Mouse (Mus musculus) C2C12 (cell line): ENCODE results near the gene Med11.
"Not testable (repeated sequence)": the region's sequence is repeated elsewhere in the genome, so short reads cannot be mapped to it uniquely, and the experiment has no call there.

Experiments used
- CTCF ChIP-seq: IDR thresholded peaks from one replicate; pipeline ENCODE4 v1.5.1; 2011; ENCODE audit not compliant: control insufficient read depth, insufficient read depth, insufficient read length
- MYOG ChIP-seq: IDR thresholded peaks from one replicate; pipeline ENCODE4 v1.6.1; 2011; ENCODE audit not compliant: control insufficient read depth, insufficient read length; ENCODE audit errors: extremely low read depth

- TF ChIP-seq CTCF, MYOG: not testable (repeated sequence)
These were observed 21.6 kb downstream of the Med11 start for GRCm38 (mm10) chr11:70473291-70473690.
